Mouse (Mus musculus): Measurements from ENCODE around the gene Mcoln2.

Mcoln2 gene

DNA sequence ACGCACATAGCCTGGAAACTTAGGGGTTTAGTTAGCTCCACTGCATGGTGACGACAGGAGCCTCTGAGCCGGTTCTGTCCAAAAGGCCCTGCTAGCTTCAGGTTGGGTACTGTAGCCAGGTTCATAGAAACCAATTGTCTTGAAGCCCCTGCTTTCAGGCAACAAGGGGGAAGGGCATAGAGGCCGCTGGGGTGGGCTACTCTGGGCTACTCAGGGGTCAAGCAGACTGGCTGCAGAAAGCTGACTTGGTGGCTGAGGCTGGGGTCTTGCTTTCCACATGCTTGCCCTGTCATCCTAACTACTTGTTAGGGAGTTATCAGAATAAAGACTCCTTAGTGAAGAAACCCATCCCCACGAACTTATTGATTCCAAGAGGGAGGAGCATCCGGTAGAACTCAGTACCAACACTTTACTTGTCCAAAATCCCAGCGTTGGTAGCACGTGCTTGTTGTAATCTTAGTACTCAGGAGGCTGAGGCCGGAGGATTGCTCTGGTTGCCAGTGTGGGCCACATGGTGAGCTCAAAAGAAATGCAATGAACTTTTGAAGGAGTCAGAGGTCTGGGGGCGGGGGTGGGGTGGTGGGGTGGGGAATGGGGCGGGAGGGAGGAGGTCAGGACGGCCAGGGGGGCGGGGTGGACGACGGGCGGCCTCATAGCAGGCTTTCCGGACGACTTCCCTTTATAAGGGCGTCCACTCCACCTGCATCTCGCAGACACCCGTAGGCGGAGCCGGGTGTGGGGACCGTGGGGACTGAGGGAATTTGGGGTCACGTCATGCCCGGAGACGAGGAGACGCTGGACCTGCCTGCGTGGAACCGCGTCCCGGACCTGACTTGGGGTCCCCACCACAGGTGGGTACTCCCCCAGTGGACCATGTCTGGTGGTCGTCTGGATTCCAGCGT, at the start of gene Mcoln2:
TSS of gene Mcoln2 (plus strand) at position 678 of the 902 bp plus-strand sequence.
- DNase-seq = peak; percentile 46

DNA sequence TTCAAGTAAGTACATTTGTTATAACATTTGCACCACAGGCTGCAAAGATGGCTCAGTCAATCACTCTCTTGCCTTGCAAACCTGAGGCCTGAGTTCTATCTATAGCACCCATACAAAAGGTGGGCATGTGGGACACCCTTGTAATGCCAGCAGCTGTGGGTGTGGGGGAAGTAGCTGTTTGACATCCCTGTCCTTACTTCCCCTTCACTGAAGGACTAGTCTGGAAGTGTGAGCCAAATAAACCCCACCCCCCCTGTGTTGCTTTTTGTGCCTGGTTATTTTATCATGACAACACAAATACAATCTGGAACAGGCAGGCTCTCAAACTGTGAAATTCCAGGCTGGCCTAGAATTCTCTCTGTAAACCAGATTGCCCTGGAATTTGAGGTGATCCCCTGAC, 49.7 kb upstream of the Mcoln2 start:
- no peak for DNase-seq

DNA sequence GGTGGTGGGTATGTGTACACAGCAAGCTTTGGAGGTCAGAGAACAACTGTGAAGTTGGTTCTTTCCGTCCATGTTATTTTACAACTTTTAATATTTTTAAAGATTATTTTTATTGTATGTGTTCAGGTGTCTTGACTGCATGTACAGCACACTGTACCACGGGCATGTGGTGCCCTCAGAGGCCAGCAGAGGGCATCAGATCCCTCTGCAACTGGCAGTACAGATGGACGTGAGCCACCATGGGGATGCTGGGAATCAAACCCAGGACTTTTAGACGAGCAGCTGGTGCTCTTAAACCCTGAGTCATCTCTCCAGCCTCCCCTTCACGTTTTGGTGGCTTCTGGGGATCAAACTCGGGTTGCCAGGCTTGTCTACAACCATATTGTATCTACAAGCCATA, 47.6 kb upstream of the Mcoln2 start:
- no peak for DNase-seq

DNA sequence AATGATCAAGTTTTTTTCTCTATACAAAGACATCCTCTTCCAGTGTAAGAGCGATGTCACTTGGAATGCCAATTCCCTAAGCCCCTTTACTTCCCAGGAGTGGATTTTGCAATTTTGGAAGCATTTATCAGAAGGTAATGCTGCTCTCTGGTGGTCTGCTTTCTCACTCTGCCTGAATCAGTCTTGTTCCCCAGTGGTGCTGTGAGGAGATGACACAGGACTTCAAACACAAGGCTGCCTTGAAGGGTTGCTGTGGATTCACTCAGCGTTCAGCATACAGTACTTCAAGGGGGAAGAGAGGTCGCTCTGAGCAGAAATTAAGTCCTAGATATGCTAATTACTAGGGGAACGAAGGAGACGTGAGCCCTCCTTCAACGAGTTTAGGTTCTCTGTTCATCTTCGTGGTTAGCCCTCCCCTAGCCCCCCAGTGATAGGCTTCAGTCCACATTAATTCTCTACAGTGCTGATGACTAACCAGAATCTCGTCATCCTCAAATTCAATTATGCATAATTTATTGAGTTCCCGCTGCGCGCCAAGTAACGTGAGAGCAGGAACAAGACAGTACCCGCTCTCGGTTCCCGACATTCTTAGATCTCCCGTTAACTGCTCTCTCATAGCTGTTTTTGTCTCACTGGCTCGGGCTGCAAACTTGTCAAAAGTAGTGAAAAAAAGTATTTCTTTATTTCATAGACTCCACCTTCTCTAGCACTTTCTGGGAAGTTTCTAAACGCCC, 42.4 kb upstream of the Mcoln2 start:
- DNase-seq = no peak

DNA sequence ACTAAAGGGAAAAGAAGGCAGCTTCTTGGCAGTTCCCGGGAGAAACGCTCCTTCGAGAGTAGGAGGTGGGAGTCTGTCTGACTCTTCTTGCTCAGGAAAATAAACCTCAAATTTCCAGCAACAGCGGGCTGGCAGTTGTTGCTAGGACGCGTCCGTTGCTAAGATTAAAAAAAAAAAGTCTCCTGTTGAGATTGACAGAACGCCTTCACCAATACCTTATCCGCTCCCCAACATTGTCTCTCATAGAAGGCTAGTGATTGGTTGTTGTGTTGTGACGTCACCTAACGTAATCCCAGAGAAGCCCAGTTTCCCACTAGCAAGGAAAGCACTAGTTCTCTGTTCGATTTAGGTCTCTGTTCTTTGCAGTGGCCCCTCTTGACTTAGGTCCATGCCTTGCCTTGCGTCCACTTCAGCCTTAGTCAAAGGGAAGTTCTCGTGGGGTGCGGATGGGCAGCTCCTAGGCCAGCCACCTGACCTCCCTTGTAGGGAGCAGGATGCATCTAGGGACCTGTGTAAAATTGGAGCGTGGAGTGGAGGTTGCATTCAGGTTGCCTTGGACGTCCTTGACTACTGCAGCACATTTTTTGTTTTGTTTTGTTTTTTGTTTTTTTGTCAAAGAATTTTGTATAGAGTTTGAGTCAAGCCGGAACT, 41.6 kb upstream of the Mcoln2 start, which contains the start of gene Wdr63:
TSS of gene Wdr63 (minus strand) at position 210 of the 651 bp plus-strand sequence.
- DNase-seq = peak; percentile 11

DNA sequence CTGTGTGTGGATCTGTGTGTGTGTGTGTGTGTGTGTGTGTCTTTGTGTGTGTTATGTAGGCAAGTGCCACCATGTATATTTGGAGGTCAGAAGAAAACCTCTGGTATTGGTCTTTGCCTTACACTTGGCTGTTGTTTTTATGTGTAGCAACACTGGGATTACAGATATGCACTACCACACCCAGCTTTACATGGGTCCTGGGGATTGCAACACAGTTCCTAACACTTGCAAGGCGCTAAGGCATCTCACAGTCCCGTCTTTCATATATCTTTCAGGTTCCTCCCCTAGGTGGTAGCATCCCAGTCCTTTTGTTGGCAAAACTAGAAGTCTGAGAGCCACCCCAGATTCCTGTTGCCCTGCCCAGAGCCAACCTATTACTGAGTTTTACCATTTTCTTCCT, 40.7 kb upstream of the Mcoln2 start:
- no peak for DNase-seq

DNA sequence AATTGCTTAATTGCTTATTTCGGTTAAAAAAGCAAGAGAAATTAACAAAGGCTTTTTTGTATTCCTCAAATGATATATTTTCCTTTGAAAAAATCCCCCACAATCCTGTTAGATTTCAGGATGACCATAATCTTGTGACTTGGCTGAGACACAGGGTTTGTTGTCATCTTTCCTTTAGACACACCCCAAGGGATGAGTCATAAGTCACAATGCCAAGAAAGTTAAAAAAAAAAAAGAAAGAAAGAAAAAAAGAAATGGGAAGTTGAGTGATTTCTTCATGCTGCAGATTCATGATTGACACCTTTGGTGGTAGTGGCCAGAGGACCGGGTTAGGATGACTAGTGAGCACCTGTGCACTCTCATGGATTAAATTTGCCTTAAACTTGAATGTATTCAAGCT, 39.3 kb upstream of the Mcoln2 start:
- no peak for DNase-seq

DNA sequence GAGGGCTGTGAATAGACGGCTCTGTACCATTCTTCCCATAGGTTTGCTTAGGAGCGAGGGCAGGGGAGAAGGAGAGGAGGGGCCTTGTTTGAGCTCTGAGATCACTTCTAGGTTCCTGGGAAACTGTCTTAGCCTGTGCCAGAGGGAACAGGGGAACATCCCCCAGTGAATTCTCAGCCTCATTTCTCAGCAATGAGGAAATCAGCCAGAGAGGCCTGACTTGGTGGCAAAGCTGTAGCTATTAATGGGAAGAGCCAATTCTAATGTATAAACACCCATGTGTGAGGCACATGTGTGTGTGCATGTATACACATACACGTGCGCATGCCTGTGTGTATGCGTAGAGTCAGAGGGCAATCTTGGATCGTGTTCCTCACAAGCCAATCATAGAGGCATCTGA, 38.7 kb upstream of the Mcoln2 start:
- no peak for DNase-seq

DNA sequence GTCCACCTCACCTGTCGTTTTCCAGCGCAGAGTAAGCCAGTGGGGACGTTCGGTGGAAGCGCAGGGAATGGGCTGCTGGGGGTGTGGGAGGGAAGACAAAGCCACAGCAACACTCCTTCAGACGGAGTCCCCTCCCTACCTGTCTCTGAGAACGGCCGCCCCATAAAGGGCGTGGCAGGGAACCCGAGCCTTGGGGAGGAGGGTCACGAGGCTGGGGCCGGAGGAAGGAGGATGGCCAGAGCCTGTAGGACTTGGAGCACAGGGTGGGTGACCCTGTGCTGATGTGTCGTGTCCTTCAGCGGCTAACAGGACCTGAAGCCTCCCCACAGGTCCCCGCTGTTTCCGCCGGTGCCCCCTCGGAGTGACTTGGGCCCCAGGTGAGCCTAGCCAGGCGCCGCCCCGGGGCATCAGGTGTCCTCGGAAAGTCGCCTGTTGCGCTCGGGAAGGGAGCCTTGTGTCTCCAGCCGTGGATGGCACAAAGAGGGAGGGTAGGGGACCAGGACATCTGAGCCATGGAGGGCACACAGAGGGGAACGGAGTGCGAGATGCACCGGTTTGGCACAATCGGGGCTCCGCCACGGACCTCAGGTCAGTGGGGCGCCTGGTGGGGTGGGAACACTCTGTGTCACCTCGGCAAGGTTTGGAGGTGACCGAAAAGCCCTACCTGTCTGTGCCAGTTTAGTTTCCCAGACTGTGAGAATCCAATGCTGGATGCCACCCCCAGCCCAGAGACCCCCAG, 32.2 kb upstream of the Mcoln2 start, which contains the start of gene Mcoln3:
TSS of gene Mcoln3 (plus strand) at position 193 of the 739 bp plus-strand sequence.
- DNase-seq = no peak

DNA sequence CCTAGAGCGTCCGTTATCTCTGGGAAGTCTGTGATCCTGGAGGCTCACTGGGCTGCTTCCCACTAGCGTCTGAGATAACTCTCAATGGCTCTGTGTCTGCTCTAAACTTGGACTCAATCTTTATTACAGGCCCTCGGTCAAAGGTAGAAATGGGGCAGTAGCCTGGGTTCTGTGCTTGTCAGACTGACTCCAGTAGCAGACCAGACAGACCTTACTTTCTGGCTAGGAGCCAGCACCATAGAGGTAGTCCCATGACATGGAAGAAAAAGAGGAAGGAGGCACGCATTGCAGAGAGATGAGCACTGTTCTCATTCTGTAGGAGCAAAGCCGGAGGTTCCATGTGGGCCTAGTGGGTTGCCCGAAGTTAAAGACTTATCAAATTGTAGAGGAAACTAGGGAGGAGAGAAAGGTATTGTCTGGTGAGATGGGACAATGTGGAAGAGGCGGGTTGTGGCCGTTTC, 31.6 kb upstream of the Mcoln2 start:
- DNase-seq = no peak

DNA sequence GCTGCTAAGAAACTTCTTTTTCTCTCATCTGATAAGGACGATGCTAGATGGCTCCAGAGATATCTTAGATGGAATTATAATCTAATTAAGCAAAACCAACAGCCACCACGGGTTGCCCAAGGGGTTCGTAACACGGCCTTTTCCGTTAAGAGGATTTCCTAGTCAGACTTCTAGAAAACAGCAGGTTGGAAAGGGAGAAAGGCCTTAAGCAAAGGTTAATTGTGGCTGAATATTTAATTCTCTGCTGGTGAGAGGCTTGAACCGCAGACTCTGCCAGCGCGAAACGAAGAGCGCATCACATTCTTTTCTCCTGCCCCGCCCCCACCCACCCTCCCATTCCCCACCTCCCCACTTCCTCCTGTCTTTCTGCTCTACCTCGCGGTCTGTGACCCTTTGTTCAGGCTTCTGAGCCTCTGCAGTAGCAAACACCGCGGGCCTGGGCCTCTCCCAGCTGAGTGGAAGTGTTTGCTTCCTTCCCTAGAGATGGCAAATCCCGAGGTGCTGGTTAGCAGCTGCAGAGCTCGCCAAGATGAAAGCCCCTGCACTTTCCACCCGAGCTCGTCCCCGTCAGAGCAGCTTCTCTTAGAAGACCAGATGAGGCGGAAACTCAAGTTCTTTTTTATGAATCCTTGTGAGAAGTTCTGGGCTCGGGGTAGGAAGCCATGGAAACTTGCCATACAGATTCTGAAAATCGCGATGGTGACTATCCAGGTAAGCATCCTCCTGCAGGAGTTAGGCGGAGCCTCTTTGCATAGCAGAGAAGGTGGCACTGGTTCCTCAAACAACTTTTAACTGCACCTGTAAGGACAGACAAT, 28.1 kb upstream of the Mcoln2 start:
- peak; percentile 13 for DNase-seq

DNA sequence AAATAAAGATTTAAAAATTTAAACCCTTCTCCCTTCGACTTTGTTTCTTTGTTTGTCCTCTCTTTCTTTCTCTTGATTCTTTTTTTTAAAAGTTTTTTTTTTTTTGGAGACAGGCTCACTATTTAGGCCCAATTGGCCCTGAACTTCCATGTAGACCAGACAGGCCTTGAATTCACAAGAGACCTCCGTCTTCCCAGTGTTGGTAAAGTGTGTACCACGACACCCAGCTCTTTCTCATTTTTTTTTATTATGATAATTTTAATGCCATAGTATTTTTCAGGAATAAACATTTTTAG, 27.6 kb upstream of the Mcoln2 start:
- no peak for DNase-seq

DNA sequence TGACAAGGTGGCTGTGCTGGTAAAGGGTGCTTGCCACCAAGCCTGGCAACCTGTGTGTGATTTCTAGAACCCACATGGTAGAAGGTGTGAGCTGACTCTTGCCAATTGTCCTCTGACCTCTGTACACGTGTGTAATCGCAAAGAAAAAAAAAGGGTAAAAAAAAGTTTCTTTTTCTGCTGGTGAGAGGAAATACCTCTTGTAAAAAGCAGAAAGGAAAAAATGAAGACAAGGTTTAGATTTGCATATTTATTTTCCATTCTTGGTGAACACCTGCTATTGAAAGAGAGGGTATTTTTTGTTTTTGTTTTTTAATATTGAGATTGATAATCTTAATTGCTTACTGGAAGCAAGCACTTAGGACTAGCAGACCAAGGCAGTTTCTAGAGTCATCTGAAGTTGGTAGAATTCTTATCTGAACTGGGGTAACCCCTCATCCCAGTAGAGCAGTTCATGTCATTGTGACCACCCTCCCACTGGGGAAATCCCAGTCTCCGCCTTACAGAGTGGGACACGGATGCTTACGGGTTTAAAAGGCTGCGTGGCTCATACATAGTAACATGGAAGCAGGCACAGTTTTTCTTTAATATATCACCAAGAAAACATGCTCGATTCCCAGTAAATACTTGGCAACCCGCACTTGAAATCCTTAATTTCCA, 26.7 kb upstream of the Mcoln2 start:
- no peak for DNase-seq

DNA sequence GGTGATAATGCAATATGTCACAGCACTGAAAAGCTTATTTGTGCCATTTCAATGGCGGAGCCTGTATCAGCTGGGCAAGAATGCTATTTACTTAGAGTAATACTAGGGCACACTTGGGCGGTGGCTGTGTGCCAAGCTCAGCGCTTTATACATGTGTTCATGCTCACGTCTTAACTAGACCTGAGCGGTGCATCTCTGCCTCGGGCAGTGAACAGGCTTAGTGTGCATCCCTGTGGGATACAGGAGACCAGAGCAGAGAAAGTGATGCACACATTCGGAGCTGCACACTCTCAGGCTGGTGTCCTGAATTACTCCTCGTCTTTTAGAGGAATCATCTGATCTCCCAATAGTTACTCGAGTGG, 26.2 kb upstream of the Mcoln2 start:
- DNase-seq = no peak

DNA sequence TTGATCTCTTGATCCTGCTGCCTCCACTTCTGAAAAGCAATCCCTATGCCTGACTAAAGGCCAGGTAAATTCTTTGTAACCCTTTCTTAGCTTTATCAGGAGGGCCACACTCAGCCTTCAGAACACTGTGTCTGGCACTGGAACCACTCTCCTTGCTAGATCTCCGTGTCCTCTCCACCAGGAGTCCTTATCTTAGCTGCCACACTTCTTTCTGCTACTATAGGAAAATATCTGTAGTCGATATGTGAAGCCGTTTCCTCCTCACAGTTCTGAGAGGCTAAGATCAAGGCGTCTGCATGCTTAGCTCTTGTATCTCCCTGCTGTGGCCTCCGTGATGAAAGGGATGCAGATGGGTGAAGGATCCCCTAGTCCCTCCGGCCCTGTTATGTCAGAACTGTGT, 22.4 kb upstream of the Mcoln2 start:
- peak; percentile 26 for DNase-seq

DNA sequence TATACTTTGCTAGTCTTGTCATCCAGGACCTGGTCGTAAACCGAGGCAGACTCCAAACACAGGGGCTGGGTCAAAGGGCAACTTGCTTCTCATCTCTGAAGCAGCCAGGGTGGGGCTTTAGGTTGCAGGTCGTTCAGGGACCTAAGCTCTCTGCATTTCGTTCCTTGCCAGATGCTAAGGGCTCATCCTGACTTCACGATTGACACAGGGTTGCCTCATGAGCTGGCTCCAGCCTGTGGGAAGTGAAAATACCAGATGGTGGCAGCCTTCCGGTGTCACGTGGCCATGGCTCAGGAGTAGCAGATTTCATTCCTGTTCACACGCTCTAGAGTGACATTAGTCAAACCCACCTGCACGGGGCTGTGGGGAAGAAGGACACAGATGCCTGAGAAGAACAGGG, 14.8 kb upstream of the Mcoln2 start:
- DNase-seq = no peak

DNA sequence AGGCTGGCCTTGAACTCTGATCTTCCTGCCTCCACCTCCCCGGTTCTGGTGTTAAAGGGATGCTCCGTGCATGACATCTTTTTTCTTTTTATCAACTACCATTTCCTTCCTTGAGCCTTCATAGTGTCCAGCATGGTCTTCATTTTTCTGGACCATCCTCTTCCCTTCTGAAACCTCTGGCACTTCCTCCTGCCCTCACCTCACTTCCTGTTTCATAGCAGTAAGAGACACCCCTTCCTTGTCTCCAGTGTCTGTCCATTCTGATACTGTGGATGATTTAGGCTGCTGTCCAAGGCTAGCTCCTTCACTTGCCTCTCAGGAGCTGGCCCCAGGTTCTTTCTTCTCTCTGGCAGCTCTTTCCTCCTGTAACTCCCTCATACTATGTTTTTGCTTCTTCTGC, 14.2 kb upstream of the Mcoln2 start:
- DNase-seq = no peak

DNA sequence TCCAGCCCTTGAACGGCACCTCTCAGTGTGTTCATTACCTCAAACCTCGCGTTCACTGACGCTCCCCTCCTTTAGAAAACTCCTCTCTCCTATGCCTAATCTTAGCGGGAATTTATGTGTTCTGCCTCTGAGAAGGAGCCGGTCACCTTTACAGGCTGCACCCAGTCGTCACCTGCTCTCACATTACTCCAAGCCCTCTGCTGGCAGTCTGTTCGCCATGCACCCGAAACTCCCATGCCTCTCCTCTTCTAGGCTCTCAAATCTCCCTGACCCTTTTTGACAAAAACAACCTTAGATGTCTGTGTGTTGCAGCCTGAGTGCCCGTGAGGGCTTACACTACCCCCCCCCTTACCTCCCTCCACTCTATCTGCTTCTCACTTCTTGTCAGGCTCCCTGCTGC, 13.2 kb upstream of the Mcoln2 start:
- DNase-seq = no peak

DNA sequence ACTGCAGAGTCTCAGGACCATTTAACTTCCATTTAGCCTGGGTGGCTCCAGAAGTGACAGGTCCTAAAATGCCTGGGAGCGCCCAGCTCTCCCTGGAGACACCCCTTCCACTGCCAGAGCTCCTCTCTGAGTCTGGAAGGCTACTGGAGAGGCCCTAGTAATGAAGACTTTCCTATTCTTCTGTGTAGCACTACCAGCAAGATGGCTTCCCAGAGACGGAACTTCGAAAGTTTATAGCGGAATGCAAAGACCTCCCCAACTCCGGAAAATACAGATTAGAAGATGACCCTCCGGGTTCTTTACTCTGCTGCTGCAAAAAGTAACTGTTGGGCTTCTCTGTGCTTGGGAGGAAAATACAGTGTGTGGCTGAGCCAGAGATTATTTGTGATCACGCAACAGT, 9.4 kb upstream of the Mcoln2 start:
- DNase-seq = no peak

DNA sequence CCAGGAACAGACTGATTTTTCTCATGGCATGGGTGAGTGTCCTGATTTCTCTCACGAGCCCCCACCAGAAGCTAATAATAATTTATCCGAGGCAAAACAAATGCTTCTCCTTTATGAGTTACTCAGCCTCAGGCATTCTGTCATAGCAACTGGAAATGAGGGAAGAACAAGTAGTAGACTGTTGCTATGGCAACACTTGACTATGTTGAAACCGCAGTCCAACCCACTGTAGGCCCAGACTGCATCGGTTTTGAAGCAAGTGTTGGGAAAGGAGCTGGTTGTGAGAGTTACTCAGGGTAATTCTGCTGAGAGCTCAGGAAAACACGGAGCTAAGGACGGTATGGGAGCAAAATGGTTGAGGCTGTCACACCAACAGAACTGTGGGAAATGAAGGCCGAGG, 7.1 kb upstream of the Mcoln2 start:
- no peak for DNase-seq

DNA sequence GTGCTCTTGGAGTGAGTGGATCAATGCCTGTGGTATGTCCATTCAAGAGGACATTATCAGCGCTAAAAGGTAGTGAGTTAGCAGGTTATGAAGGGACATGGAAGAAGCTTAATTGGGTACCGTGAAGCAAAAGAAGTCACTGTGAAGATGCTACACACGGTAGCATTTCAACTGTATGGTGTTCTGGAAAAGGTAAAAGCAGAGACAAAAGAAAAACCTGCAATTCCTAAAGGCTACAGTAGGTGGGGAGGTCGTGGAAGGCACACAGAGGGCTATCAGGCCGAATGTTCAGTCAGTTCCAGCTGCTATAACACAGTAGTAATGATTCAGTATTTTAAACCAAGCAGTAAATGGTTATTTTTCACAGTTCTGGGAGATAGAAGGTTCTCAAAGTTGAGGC, 4.1 kb upstream of the Mcoln2 start:
- DNase-seq = no peak

DNA sequence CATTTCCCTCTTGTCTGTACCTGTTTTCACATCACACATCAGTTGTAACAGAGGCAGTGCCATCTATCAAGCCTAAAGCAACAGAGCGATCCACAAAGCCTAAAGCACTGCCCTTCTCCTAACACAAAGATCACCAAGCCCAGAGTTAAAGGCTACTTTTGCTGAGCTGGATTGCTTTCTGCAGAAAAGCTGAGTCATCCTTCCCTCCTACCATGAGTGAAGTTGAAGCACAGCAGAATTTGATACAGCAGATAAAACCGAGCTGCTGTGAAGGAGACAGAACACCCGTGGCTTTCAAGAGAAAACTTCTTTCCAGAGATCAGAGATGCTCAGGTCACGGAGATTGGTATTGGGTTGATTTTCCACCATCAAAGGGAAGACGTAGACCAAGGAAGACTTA, 3.5 kb upstream of the Mcoln2 start:
- DNase-seq = no peak
